Mouse (Mus musculus): ENCODE data around the gene Anxa6. TPM values are rescaled to one million over a fixed set of nuclear protein-coding genes. Genes with fewer than 3 reads are reported as not detected.
"Not testable (repeated sequence)": the region's sequence is repeated elsewhere in the genome, so short reads cannot be mapped to it uniquely, and the experiment has no call there.

The Anxa6 gene
- polyA plus RNA-seq, 1 experiment from 2014 or later = 36.5 TPM

DNA sequence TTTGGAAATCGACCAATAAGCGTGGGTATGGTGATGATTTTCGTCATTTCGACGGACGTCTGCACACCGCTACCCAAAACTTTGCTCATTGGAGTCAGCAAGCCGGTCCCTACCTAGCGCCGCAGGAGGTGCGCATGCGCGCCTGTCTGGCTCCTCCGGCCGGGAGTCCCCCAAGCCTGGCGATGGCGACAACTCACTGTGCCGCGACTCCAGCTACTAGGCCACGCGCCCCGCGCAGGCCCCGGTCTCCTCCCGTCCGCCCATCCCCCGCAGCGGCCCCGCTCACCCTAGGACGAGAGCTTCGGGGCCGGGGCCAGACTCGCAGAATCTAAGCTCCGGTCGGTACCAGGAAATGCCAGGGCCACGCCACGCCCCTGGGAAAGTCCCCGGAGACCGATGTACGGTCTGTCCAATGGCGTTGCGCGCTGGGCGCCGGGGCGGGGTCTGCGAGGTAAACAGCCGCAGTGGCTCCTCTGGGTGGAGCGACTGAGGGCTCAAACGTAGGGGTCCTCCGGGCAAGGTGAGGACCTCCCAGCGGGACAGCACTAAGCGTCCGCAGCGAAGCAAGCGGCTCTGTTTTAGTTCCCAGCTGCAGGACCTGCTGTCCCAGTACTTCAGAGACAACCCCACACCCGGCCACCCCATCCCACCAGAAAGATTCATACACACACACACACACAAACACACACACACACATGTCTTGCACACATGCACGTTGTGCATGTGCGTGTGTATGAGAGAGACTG lies 77.3 kb downstream of the Anxa6 start:
- WGBS = 1% methylated on average over 59 of the region's 59 CpGs
- Histone ChIP-seq H3K9me3 (no peaks in the 10 kb centered on the region), H3K27me3 (no peaks in the 10 kb centered on the region), H3K9ac (replicated peaks) (peak overlapping the region; percentile 78), H3K4me1 (replicated peaks) (peaks cover 19% of the 10 kb centered on the region), H3K36me3 (no peaks in the 10 kb centered on the region), H3K4me2 (replicated peaks) (peak overlapping the region; percentile 67), H3K4me3 (replicated peaks) (peak overlapping the region; percentile 75), H3K27ac (peak overlapping the region; percentile 84)
- ATAC-seq = peak; percentile 98

DNA sequence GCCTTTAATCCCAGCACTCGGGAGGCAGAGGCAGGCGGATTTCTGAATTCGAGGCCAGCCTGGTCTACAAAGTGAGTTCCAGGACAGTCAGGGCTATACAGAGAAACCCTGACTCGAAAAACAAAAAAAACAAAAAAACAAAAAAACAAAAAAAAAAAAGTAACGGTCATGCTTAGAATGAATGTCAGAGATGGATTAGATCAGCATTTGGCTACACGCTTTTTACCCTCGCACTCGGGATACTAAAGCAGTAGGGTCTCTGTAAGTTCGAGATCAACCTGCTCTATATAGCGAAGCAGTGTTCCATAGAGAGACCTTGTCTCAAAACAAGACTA lies 77.9 kb downstream of the Anxa6 start:
- ATAC-seq, H3K9me3 ChIP-seq: not testable (repeated sequence)
- 42% methylated on average over 10 of the region's 10 CpGs for WGBS

DNA sequence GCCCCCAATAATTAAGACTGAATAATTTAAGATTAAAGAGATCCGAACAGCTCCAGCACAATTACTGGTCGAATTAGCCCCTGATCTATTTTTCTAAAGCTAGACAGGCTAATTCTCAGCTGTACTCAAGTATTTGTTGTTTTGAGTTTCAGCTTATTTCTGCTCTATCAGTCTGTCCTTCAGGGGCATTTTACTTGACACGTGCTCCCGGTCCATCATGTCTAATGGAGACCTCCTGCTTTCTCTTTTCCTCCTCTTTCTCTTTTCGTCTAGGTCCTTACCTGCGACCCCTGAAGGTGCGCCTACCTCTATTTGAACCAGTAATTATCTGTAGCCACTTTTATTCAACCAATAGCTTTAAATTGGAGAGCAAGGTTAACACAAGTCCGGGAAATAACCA lies 78.5 kb downstream of the Anxa6 start:
- Histone ChIP-seq H3K4me3 (replicated peaks) (no peak overlapping the region), H3K9ac (replicated peaks) (no peak overlapping the region), H3K27me3 (no peaks in the 10 kb centered on the region), H3K4me2 (replicated peaks) (no peak overlapping the region), H3K27ac (no peak overlapping the region), H3K9me3 (no peaks in the 10 kb centered on the region), H3K36me3 (no peaks in the 10 kb centered on the region), H3K4me1 (replicated peaks) (peaks cover 19% of the 10 kb centered on the region)
- 86% methylated on average over 8 of the region's 8 CpGs for WGBS
- ATAC-seq = no peak

More for the DNA sequence above, 77.9 kb downstream of the Anxa6 start:
- Histone ChIP-seq H3K4me2 (replicated peaks) (peak overlapping the region; percentile 67), H3K4me1 (replicated peaks) (peaks cover 19% of the 10 kb centered on the region), H3K9ac (replicated peaks) (peak overlapping the region; percentile 78), H3K4me3 (replicated peaks) (peak overlapping the region; percentile 75), H3K27ac (peak overlapping the region; percentile 84; the same call in 1 of the 2 replicates)
- not testable (repeated sequence) for H3K27me3 ChIP-seq, H3K36me3 ChIP-seq

DNA sequence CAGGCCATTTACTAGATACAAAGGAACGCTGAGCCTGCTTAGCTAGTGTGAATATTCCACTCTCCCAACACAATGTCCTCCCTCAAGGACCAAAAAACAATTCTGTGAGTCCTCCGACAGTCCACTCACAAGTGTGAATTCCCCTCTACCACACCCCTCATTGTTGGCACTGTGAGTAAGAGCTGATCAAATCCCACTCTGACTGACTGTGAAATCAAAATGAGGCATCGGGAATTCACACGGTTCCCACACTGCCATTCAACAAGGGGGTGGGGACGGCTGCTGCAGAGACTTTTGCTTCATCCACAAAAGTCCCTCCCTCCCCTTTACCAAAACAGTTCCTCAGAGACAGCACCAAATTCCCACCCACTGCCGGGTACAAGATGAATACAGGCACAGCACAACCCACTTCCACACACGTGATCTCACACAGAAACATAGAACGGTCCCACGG lies 79.2 kb downstream of the Anxa6 start:
- Histone ChIP-seq H3K4me1 (replicated peaks) (peaks cover 19% of the 10 kb centered on the region), H3K9me3 (no peaks in the 10 kb centered on the region), H3K4me2 (replicated peaks) (peak overlapping the region; percentile 15; the same call in 1 of the 2 replicates), H3K9ac (replicated peaks) (no peak overlapping the region), H3K27me3 (no peaks in the 10 kb centered on the region), H3K36me3 (no peaks in the 10 kb centered on the region), H3K27ac (no peak overlapping the region), H3K4me3 (replicated peaks) (no peak overlapping the region)
- 27% methylated on average over 9 of the region's 9 CpGs for WGBS
- no peak for ATAC-seq

DNA sequence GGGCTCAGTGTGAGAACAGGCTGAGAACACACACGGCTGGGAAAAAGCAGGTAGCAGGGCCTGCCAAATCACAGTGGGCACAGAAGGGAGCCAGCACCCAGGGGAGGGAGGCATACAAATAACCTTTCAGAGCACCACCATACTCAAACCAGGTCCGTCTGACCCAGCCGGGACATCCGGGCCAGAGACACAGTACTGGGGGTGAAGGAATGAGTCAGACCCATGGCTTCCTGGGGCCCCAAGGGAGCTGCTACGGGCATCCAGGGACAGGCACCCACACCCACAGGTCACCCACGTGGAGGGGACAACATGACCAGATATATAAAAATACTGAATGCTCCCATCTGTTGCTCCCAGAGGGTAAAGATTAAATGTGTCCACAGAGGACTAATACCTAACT lies 80.6 kb downstream of the Anxa6 start:
- H3K36me3 ChIP-seq = no peaks in the 10 kb centered on the region
- H3K9ac ChIP-seq (replicated peaks) = 0 out of 2 replicates have a peak overlapping the region, but pooled peaks have one; percentile 15
- no peak overlapping the region for H3K27ac ChIP-seq
- H3K4me1 ChIP-seq (replicated peaks) = peaks cover 19% of the 10 kb centered on the region
- no peaks in the 10 kb centered on the region for H3K27me3 ChIP-seq
- no peak for ATAC-seq
- H3K4me3 ChIP-seq (replicated peaks) = no peak overlapping the region
- 78% methylated on average over 6 of the region's 6 CpGs for WGBS
- H3K9me3 ChIP-seq = no peaks in the 10 kb centered on the region
- no peak overlapping the region for H3K4me2 ChIP-seq (replicated peaks)

DNA sequence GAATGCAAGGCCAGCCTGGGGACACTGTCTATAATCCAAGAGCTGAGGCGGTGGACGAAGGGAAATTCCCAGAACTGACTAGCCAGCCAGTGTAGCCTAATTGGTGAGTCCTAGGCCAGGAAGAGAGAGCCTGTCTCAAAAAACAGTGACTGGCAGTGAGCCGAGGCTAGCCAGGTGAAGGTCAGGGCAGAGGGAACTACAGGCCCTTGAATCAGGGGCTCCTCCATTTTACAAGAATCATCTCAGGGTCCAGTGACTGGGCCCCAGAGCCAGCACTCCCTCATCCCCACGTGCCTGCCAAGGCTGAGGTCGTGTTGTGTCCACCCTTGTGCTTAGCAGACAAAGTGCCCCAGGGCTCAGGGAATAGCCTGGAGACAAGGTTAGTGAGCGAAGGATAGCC lies 82.6 kb downstream of the Anxa6 start:
- H3K9me3 ChIP-seq = no peaks in the 10 kb centered on the region
- no peak overlapping the region for H3K27ac ChIP-seq
- peaks cover 17% of the 10 kb centered on the region for H3K4me1 ChIP-seq (replicated peaks)
- no peak for ATAC-seq
- H3K4me3 ChIP-seq (replicated peaks) = no peak overlapping the region
- H3K9ac ChIP-seq (replicated peaks) = no peak overlapping the region
- H3K27me3 ChIP-seq = no peaks in the 10 kb centered on the region
- no peak overlapping the region for H3K4me2 ChIP-seq (replicated peaks)
- 85% methylated on average over 6 of the region's 6 CpGs for WGBS
- no peaks in the 10 kb centered on the region for H3K36me3 ChIP-seq

DNA sequence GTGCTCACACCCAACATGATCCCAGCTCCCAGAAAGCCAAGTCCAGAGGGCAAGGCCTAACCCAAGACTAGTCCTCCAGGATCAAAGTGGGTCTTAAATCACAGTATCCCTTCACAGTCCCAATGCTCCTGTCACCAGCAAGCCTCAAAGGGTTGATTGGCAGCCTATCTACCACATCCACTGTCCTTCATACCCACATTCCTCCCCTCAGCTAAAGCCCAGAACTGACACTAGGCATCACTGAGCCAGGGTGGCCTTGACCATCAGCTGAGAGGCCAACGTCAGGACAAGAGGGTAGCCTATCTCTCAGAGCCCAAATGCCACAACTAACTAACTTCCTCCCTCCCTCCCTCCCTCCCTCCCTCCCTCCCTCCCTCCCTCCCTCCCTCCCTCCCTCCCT lies 83.5 kb downstream of the Anxa6 start:
- Histone ChIP-seq H3K9ac (replicated peaks) (no peak overlapping the region), H3K27me3 (no peaks in the 10 kb centered on the region), H3K9me3 (no peaks in the 10 kb centered on the region), H3K4me2 (replicated peaks) (no peak overlapping the region), H3K4me1 (replicated peaks) (peaks cover 11% of the 10 kb centered on the region), H3K36me3 (no peaks in the 10 kb centered on the region), H3K27ac (no peak overlapping the region), H3K4me3 (replicated peaks) (no peak overlapping the region)
- WGBS = 79% methylated on average over 1 of the region's 1 CpGs
- no peak for ATAC-seq

DNA sequence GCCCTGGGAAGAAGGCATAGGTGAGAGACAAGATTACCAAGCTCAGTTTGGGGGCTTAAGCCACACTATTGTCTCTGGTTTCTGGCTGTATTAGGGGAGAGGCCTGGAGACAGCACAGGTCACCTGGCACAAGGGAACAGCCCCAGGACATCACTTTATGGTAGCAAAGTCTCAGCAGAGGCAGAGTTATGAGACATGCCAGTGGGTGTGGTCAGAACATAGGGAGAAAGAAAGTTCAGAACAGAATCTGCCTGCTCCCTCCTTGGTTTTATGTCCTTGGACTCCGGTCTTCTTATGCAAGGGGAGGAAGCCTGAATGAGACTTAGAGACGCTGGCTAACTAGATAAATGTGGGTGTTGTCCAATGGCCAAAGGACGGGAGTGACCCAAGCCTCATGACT lies 88.5 kb downstream of the Anxa6 start:
- Histone ChIP-seq H3K36me3 (no peaks in the 10 kb centered on the region), H3K9me3 (no peaks in the 10 kb centered on the region), H3K9ac (replicated peaks) (no peak overlapping the region), H3K27me3 (no peaks in the 10 kb centered on the region), H3K27ac (no peak overlapping the region), H3K4me3 (replicated peaks) (no peak overlapping the region), H3K4me2 (replicated peaks) (no peak overlapping the region), H3K4me1 (replicated peaks) (no peaks in the 10 kb centered on the region)
- ATAC-seq = no peak
- WGBS = 87% methylated on average over 3 of the region's 3 CpGs

DNA sequence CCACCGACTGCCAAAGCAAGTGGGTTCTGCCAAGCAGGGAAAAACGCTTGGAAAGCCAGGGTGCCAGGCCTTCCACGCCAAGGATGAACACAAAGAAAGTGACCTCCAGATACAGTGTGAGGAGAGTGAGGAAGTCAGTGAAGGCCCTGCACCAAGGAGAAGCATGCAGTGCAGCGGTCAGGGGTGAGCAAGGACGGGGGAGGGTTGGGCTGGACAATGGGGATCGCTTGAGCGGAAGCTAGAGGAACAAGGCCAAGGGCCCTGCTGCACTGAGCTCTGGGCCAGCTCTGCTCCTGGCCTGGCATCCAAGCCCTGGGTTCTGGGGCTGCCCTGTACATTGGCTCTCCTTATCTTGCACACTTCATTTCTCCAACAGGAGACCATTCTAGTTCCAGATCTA lies 93.2 kb downstream of the Anxa6 start:
- Histone ChIP-seq H3K27me3 (no peaks in the 10 kb centered on the region), H3K36me3 (peaks cover 23% of the 10 kb centered on the region), H3K9me3 (no peaks in the 10 kb centered on the region), H3K9ac (replicated peaks) (no peak overlapping the region), H3K4me1 (replicated peaks) (peaks cover 8% of the 10 kb centered on the region), H3K4me2 (replicated peaks) (no peak overlapping the region), H3K4me3 (replicated peaks) (no peak overlapping the region), H3K27ac (no peak overlapping the region)
- whole genome bisulfite sequencing = 80% methylated on average over 7 of the region's 7 CpGs
- ATAC-seq = no peak

DNA sequence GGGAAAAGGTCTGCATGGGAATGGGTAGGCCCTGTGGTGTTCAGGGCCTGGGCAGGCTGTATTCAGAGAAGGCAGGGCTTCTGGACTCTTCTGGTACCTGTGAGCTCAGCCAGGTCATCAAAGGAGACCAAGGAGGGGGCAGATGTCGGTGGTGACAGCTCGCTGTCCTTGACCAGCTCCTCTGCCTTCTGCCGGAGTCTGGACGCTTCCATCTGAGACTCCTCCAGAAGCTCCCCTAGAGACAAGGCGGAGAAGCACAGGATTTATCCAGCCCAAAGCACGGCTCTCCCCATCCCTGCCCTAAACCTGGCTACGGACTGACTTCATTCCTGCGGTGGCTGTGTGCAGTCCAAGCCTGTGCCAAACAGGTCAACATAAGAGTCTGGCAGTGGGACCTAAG lies 93.7 kb downstream of the Anxa6 start:
- H3K36me3 ChIP-seq = peaks cover 23% of the 10 kb centered on the region
- no peak overlapping the region for H3K4me3 ChIP-seq (replicated peaks)
- 91% methylated on average over 8 of the region's 8 CpGs for WGBS
- H3K27me3 ChIP-seq = no peaks in the 10 kb centered on the region
- no peak overlapping the region for H3K4me2 ChIP-seq (replicated peaks)
- no peak overlapping the region for H3K27ac ChIP-seq
- no peak overlapping the region for H3K9ac ChIP-seq (replicated peaks)
- H3K4me1 ChIP-seq (replicated peaks) = peaks cover 8% of the 10 kb centered on the region
- no peak for ATAC-seq
- no peaks in the 10 kb centered on the region for H3K9me3 ChIP-seq

DNA sequence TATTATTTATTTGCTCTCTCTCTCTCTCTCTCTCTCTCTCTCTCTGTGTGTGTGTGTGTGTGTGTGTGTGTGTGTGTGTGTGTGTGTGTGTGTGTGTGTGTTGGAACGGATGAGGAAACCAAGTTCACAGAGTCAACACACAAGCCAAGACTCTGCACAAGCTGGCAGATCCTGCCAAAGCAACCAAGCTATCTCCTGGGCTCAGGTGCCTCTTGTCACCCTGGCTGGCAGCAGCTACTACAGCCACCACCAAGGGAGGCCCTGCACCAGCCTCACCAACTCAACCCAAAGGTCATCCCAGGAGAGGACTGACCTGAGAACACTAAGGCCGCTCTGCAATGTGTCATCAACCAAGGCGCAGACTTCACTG lies 96.5 kb downstream of the Anxa6 start:
- 90% methylated on average over 3 of the region's 3 CpGs for WGBS
- peaks cover 32% of the 10 kb centered on the region for H3K36me3 ChIP-seq
- ATAC-seq = no peak
- H3K27ac ChIP-seq = no peak overlapping the region
- H3K27me3 ChIP-seq = no peaks in the 10 kb centered on the region
- H3K9ac ChIP-seq (replicated peaks) = no peak overlapping the region
- no peak overlapping the region for H3K4me3 ChIP-seq (replicated peaks)
- H3K4me1 ChIP-seq (replicated peaks) = peaks cover 8% of the 10 kb centered on the region
- H3K4me2 ChIP-seq (replicated peaks) = no peak overlapping the region
- no peaks in the 10 kb centered on the region for H3K9me3 ChIP-seq

DNA sequence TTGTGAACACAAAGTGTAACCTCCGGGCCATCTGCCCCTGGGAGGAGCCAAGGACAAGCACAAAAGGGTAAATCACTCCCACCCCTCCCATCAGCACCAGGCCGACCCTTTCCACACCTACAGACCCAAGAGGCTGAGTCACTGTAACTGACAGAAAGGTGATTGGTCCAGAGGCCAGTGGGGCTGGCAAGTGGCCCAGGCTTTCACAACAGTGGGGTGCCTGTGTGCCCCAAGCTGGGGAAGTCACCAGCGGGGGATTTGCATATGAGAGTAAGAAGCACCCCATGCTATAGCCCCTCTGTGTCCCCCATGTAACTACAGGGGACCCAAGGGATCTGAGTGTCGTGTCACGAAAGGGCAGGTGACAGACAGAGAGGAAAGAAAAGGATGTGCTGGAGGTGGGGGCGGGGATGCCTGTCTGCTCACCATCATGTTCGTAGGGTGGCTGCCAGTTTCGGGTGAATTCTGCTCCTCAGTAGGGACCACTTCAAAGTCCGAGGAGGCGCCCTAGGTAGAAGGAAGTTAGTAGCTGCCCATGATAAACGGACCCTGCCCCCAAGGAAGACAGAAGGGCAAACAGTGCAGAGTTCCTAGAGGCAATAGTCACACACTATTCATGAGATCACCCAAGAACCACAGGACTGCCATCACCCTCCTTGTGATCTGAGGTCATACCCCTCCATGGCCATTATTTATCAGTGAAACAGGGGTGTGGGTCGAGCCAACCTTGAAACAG lies 97.0 kb downstream of the Anxa6 start:
- Histone ChIP-seq H3K4me3 (replicated peaks) (no peak overlapping the region), H3K4me2 (replicated peaks) (no peak overlapping the region), H3K36me3 (peaks cover 32% of the 10 kb centered on the region), H3K9me3 (no peaks in the 10 kb centered on the region), H3K9ac (replicated peaks) (no peak overlapping the region; the same call in 1 of the 2 replicates), H3K27me3 (no peaks in the 10 kb centered on the region), H3K27ac (no peak overlapping the region), H3K4me1 (replicated peaks) (peaks cover 8% of the 10 kb centered on the region)
- WGBS = 46% methylated on average over 12 of the region's 12 CpGs
- no peak for ATAC-seq
